Mouse (Mus musculus): ENCODE data around the gene Pqlc2. TPM values are rescaled to one million over a fixed set of nuclear protein-coding genes. Genes with fewer than 3 reads are reported as not detected.

Pqlc2 gene
- polyA plus RNA-seq, 1 experiment = 12.2 TPM

- H3K4me3 ChIP-seq (replicated peaks; ENCODE audit: control insufficient read depth, low read depth, low read length) = no peak overlapping the region
- H3K27ac ChIP-seq (ENCODE audit: control insufficient read depth, insufficient read depth, low read depth, low read length, poor library complexity) = no peak overlapping the region
- WGBS = 74% methylated on average over 6 of the region's 6 CpGs
- no peaks in the 10 kb centered on the region for H3K4me1 ChIP-seq (ENCODE audit: control insufficient read depth, insufficient read depth, low read length)
- no peak for TF ChIP-seq CTCF (IDR thresholded peaks at IDR 0.05; ENCODE audit: control insufficient read depth, insufficient read depth, low read length)
- no peak for TF ChIP-seq POLR2A (IDR thresholded peaks at IDR 0.05; ENCODE audit: borderline replicate concordance, control insufficient read depth, low read depth, low read length)
These were observed 27.5 kb downstream of the Pqlc2 start for GRCm38 (mm10) chr4:139282955-139283417.

- no peaks in the 10 kb centered on the region for H3K4me1 ChIP-seq (ENCODE audit: control insufficient read depth, insufficient read depth, low read length)
- H3K27ac ChIP-seq (ENCODE audit: control insufficient read depth, insufficient read depth, low read depth, low read length, poor library complexity) = no peak overlapping the region
- TF ChIP-seq CTCF (IDR thresholded peaks at IDR 0.05; ENCODE audit: control insufficient read depth, insufficient read depth, low read length) (no peak), POLR2A (IDR thresholded peaks at IDR 0.05; ENCODE audit: borderline replicate concordance, control insufficient read depth, low read depth, low read length) (no peak)
- no peak overlapping the region for H3K4me3 ChIP-seq (replicated peaks; ENCODE audit: control insufficient read depth, low read depth, low read length)
- 89% methylated on average over 16 of the region's 16 CpGs for WGBS
These were observed 28.6 kb downstream of the Pqlc2 start for GRCm38 (mm10) chr4:139281791-139282345.

GRCm38 (mm10) chr4:139280530-139280929, 30.0 kb downstream of the Pqlc2 start:
- no peak overlapping the region for H3K4me3 ChIP-seq (replicated peaks; ENCODE audit: control insufficient read depth, low read depth, low read length)
- WGBS = 97% methylated on average over 12 of the region's 12 CpGs
- H3K4me1 ChIP-seq (ENCODE audit: control insufficient read depth, insufficient read depth, low read length) = no peaks in the 10 kb centered on the region
- no peak overlapping the region for H3K27ac ChIP-seq (ENCODE audit: control insufficient read depth, insufficient read depth, low read depth, low read length, poor library complexity)
- no peak for TF ChIP-seq CTCF (IDR thresholded peaks at IDR 0.05; ENCODE audit: control insufficient read depth, insufficient read depth, low read length)
- no peak for TF ChIP-seq POLR2A (IDR thresholded peaks at IDR 0.05; ENCODE audit: borderline replicate concordance, control insufficient read depth, low read depth, low read length)

- TF ChIP-seq CTCF (IDR thresholded peaks at IDR 0.05; ENCODE audit: control insufficient read depth, insufficient read depth, low read length) (no peak), POLR2A (IDR thresholded peaks at IDR 0.05; ENCODE audit: borderline replicate concordance, control insufficient read depth, low read depth, low read length) (no peak)
- 91% methylated on average over 7 of the region's 7 CpGs for WGBS
- Histone ChIP-seq H3K27ac (ENCODE audit: control insufficient read depth, insufficient read depth, low read depth, low read length, poor library complexity) (no peak overlapping the region), H3K4me3 (replicated peaks; ENCODE audit: control insufficient read depth, low read depth, low read length) (no peak overlapping the region), H3K4me1 (ENCODE audit: control insufficient read depth, insufficient read depth, low read length) (no peaks in the 10 kb centered on the region)
These were observed 34.1 kb downstream of the Pqlc2 start for GRCm38 (mm10) chr4:139276411-139276810.

DNA sequence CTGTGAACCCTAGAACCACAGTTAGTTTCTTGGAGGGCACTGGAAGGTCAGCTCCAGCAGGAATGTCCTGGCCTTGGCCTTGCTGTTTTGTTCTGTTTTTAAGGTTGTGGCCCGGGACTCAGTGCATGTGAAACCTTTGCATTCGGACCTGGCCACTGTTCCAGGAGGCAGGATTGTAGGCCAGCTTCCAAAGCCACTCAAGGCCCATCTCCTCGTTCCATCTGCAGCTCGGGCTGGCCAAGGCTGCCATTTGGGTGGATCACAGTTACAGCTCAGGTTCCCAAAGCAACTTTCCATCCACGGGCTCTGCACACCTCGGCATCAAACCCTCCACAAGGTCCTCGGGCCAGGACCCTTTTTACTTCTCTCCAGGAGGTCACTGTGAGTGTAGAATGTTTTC, 35.9 kb downstream of the Pqlc2 start:
- H3K4me3 ChIP-seq (replicated peaks; ENCODE audit: control insufficient read depth, low read depth, low read length) = no peak overlapping the region
- H3K27ac ChIP-seq (ENCODE audit: control insufficient read depth, insufficient read depth, low read depth, low read length, poor library complexity) = no peak overlapping the region
- TF ChIP-seq POLR2A (IDR thresholded peaks at IDR 0.05; ENCODE audit: borderline replicate concordance, control insufficient read depth, low read depth, low read length) (no peak), CTCF (IDR thresholded peaks at IDR 0.05; ENCODE audit: control insufficient read depth, insufficient read depth, low read length) (no peak)
- 85% methylated on average over 7 of the region's 7 CpGs for WGBS
- no peaks in the 10 kb centered on the region for H3K4me1 ChIP-seq (ENCODE audit: control insufficient read depth, insufficient read depth, low read length)

GRCm38 (mm10) chr4:139272951-139273680, 37.4 kb downstream of the Pqlc2 start:
- TF ChIP-seq CTCF (IDR thresholded peaks at IDR 0.05; ENCODE audit: control insufficient read depth, insufficient read depth, low read length) (no peak), POLR2A (IDR thresholded peaks at IDR 0.05; ENCODE audit: borderline replicate concordance, control insufficient read depth, low read depth, low read length) (no peak)
- Histone ChIP-seq H3K4me3 (replicated peaks; ENCODE audit: control insufficient read depth, low read depth, low read length) (no peak overlapping the region), H3K27ac (ENCODE audit: control insufficient read depth, insufficient read depth, low read depth, low read length, poor library complexity) (no peak overlapping the region), H3K4me1 (ENCODE audit: control insufficient read depth, insufficient read depth, low read length) (no peaks in the 10 kb centered on the region)
- 90% methylated on average over 10 of the region's 10 CpGs for whole genome bisulfite sequencing

DNA sequence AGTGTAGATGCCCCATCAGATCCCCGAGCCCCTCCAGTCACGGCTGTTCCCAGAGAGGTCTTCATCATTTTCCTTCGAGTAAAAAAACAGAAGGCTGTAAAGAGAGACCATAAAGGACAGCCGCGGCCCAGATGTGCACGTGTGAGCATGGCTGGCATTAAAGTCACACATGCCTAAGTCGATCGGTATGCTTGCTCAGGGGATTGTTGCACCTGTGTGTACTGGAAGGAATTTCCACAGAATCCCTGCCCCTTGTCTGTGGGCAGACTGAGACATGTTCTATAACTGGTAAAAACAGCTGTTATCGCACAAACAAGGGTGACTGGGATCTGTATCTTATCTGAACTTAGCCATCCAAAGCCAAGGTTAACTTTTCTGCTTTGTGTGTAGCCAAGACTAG, 38.9 kb downstream of the Pqlc2 start:
- 86% methylated on average over 9 of the region's 9 CpGs for WGBS
- Histone ChIP-seq H3K4me1 (ENCODE audit: control insufficient read depth, insufficient read depth, low read length) (no peaks in the 10 kb centered on the region), H3K27ac (ENCODE audit: control insufficient read depth, insufficient read depth, low read depth, low read length, poor library complexity) (no peak overlapping the region), H3K4me3 (replicated peaks; ENCODE audit: control insufficient read depth, low read depth, low read length) (no peak overlapping the region)
- TF ChIP-seq POLR2A (IDR thresholded peaks at IDR 0.05; ENCODE audit: borderline replicate concordance, control insufficient read depth, low read depth, low read length) (no peak), CTCF (IDR thresholded peaks at IDR 0.05; ENCODE audit: control insufficient read depth, insufficient read depth, low read length) (no peak)

DNA sequence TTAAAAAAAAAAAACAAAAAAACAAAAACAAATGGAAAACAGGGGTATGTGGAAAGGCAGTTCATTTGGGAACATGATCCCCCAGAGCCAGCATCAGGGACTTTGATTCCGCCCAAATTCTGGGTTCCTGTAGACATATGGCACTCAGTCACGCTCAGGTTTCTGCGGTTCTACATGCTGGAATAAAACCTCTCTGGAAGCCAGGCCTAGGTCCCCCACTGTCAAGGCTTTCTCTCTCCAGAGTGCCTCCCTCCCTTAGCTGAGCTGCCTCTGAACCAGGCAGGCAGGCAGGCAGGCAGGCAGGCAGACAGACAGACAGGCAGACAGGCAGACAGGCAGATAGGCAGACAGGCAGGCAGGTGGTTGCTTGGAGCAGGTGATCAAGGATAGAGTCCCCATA, 40.3 kb downstream of the Pqlc2 start:
- Histone ChIP-seq H3K27ac (ENCODE audit: control insufficient read depth, insufficient read depth, low read depth, low read length, poor library complexity) (no peak overlapping the region), H3K4me1 (ENCODE audit: control insufficient read depth, insufficient read depth, low read length) (no peaks in the 10 kb centered on the region), H3K4me3 (replicated peaks; ENCODE audit: control insufficient read depth, low read depth, low read length) (no peak overlapping the region)
- TF ChIP-seq POLR2A (IDR thresholded peaks at IDR 0.05; ENCODE audit: borderline replicate concordance, control insufficient read depth, low read depth, low read length) (no peak), CTCF (IDR thresholded peaks at IDR 0.05; ENCODE audit: control insufficient read depth, insufficient read depth, low read length) (no peak)
- 90% methylated on average over 3 of the region's 3 CpGs for WGBS
